Mouse (Mus musculus) liver, adult 2 months (tissue): Measurements from ENCODE around the gene Nr2f2. TPM values are rescaled to one million over a fixed set of nuclear protein-coding genes. Genes with fewer than 3 reads are reported as not detected.

Experiments
- DNase-seq: peaks from one replicate; pipeline ENCODE4 v3.0.0-alpha.2; 2011; ENCODE audit warnings: low read depth, low spot score; ENCODE audit errors: extremely low read depth
- H3K27ac ChIP-seq: fragments of 200-500 bp; replicated peaks from 2 replicates; pipeline ENCODE4 v1.5.1; 2012; ENCODE audit warnings: low read depth, mild to moderate bottlenecking, control low read depth, inconsistent platforms, low read length; ENCODE audit not compliant: insufficient read depth
- H3K27me3 ChIP-seq: fragments of 200-500 bp; 2 replicates; pipeline ENCODE4 v1.6.1; 2012; ENCODE audit warnings: mild to moderate bottlenecking, moderate library complexity, low read length, inconsistent platforms; ENCODE audit not compliant: control insufficient read depth, insufficient read depth
- H3K36me3 ChIP-seq: fragments of 200-500 bp; 2 replicates; pipeline ENCODE4 v1.6.1; 2012; ENCODE audit warnings: low read length, inconsistent platforms; ENCODE audit not compliant: control insufficient read depth, insufficient read depth
- H3K4me1 ChIP-seq: fragments of 200-500 bp; 2 replicates; pipeline ENCODE4 v1.6.1; 2011; ENCODE audit warnings: low read length; ENCODE audit not compliant: control insufficient read depth, insufficient read depth
- H3K4me3 ChIP-seq: fragments of 200-500 bp; 2 replicates; pipeline ENCODE4 v1.5.1; 2011; ENCODE audit warnings: low read depth, mild to moderate bottlenecking, control low read depth, low read length, moderate library complexity; ENCODE audit not compliant: insufficient read depth
- H3K79me2 ChIP-seq: fragments of 200-500 bp; 2 replicates; pipeline ENCODE4 v1.6.1; 2012; ENCODE audit warnings: inconsistent platforms, mild to moderate bottlenecking, low read length, moderate library complexity; ENCODE audit not compliant: control insufficient read depth, insufficient read depth
- H3K9ac ChIP-seq: fragments of 200-500 bp; 2 replicates; pipeline ENCODE4 v1.6.1; 2012; ENCODE audit warnings: low read depth, mild to moderate bottlenecking, control low read depth, inconsistent platforms, low read length
- CTCF ChIP-seq: fragments of 200-500 bp; IDR thresholded peaks from 2 replicates; pipeline ENCODE4 v1.5.1; 2011; ENCODE audit warnings: low read depth, low read length, control low read depth
- POLR2A ChIP-seq: fragments of 200-500 bp; IDR thresholded peaks from 2 replicates; pipeline ENCODE4 v1.6.1; 2011; ENCODE audit warnings: low read length, control low read depth; ENCODE audit not compliant: insufficient read depth; ENCODE audit errors: extremely low read depth
- WGBS: fragments of 180-500 bp; shearing (Covaris S2); methylation state at CpG from one replicate; pipeline ENCODE4 v1.1.7; 2018; 5-methylcytosine and 5-hydroxymethylcytosine counted together
- polyA plus RNA-seq: library from polyadenylated mRNA; depleted of rRNA; stranded (reverse); fragments of >200 nt; gene quantifications from 2 replicates; pipeline ENCODE4 v1.2.3, GENCODE M21; 2012
- total RNA-seq: library from RNA; depleted of rRNA; stranded (reverse); fragments of >200 nt; gene quantifications from 2 replicates; pipeline ENCODE4 v1.2.3, GENCODE M21; 2014

Gene Nr2f2
- total and polyA plus RNA-seq, 2 experiments: 14.5 to 84.0 TPM

- TF ChIP-seq POLR2A: no peak
- no peak for TF ChIP-seq CTCF
- 63% methylated on average over 3 of the region's 3 CpGs for WGBS
- DNase-seq: no peak
Observed at GRCm38 (mm10) chr7:70408814-70409213, 42.3 kb upstream of the Nr2f2 start.

GRCm38 (mm10) chr7:70407123-70407522 is 40.6 kb upstream of the Nr2f2 start:
- no peaks in the 10 kb centered on the region for H3K4me1 ChIP-seq
- TF ChIP-seq CTCF (no peak), POLR2A (no peak)
- H3K27me3 ChIP-seq: no peaks in the 10 kb centered on the region
- H3K27ac ChIP-seq: no peak overlapping the region
- no peak overlapping the region for H3K9ac ChIP-seq
- DNase-seq: no peak
- H3K4me3 ChIP-seq: no peak overlapping the region
- no peaks in the 10 kb centered on the region for H3K79me2 ChIP-seq
- 94% methylated on average over 11 of the region's 11 CpGs for WGBS
- peaks cover 2% of the 10 kb centered on the region for H3K36me3 ChIP-seq

More at GRCm38 (mm10) chr7:70408814-70409213, 42.3 kb upstream of the Nr2f2 start:
- no peak overlapping the region for H3K9ac ChIP-seq
- no peaks in the 10 kb centered on the region for H3K4me1 ChIP-seq
- H3K36me3 ChIP-seq: no peaks in the 10 kb centered on the region; the same call in 1 of the 2 replicates
- H3K27me3 ChIP-seq: no peaks in the 10 kb centered on the region
- H3K4me3 ChIP-seq: no peak overlapping the region
- no peak overlapping the region for H3K27ac ChIP-seq
- no peaks in the 10 kb centered on the region for H3K79me2 ChIP-seq

GRCm38 (mm10) chr7:70406527-70406926 is 40.0 kb upstream of the Nr2f2 start:
- no peak for DNase-seq

GRCm38 (mm10) chr7:70405466-70405865 is 38.9 kb upstream of the Nr2f2 start:
- TF ChIP-seq CTCF (no peak), POLR2A (no peak)
- Histone ChIP-seq H3K79me2 (no peaks in the 10 kb centered on the region), H3K9ac (no peak overlapping the region), H3K27ac (no peak overlapping the region), H3K4me3 (no peak overlapping the region), H3K4me1 (no peaks in the 10 kb centered on the region), H3K36me3 (peaks cover 2% of the 10 kb centered on the region), H3K27me3 (no peaks in the 10 kb centered on the region)
- no peak for DNase-seq
- WGBS: 54% methylated on average over 2 of the region's 2 CpGs

More at GRCm38 (mm10) chr7:70406527-70406926, 40.0 kb upstream of the Nr2f2 start:
- no peak overlapping the region for H3K9ac ChIP-seq
- peaks cover 2% of the 10 kb centered on the region for H3K36me3 ChIP-seq
- H3K4me1 ChIP-seq: no peaks in the 10 kb centered on the region
- H3K4me3 ChIP-seq: no peak overlapping the region
- H3K27me3 ChIP-seq: no peaks in the 10 kb centered on the region
- WGBS: 94% methylated on average over 11 of the region's 11 CpGs
- TF ChIP-seq CTCF: no peak
- no peak for TF ChIP-seq POLR2A
- no peak overlapping the region for H3K27ac ChIP-seq
- H3K79me2 ChIP-seq: no peaks in the 10 kb centered on the region

GRCm38 (mm10) chr7:70382828-70383227 is 16.3 kb upstream of the Nr2f2 start:
- H3K27me3 ChIP-seq: no peaks in the 10 kb centered on the region
- WGBS: 88% methylated on average over 4 of the region's 4 CpGs
- no peak overlapping the region for H3K27ac ChIP-seq
- no peaks in the 10 kb centered on the region for H3K4me1 ChIP-seq
- H3K4me3 ChIP-seq: no peak overlapping the region
- DNase-seq: no peak
- H3K36me3 ChIP-seq: no peaks in the 10 kb centered on the region
- no peaks in the 10 kb centered on the region for H3K79me2 ChIP-seq
- no peak overlapping the region for H3K9ac ChIP-seq
- no peak for TF ChIP-seq CTCF
- TF ChIP-seq POLR2A: no peak

GRCm38 (mm10) chr7:70381409-70382244 is 15.1 kb upstream of the Nr2f2 start:
- 96% methylated on average over 14 of the region's 14 CpGs for WGBS
- no peaks in the 10 kb centered on the region for H3K79me2 ChIP-seq
- no peak overlapping the region for H3K4me3 ChIP-seq
- no peak for DNase-seq
- TF ChIP-seq POLR2A (no peak), CTCF (no peak)
- no peaks in the 10 kb centered on the region for H3K27me3 ChIP-seq
- no peak overlapping the region for H3K9ac ChIP-seq
- no peak overlapping the region for H3K27ac ChIP-seq
- H3K4me1 ChIP-seq: no peaks in the 10 kb centered on the region
- no peaks in the 10 kb centered on the region for H3K36me3 ChIP-seq
